Mouse (Mus musculus): ENCODE data around the gene T2.
"Not testable (repeated sequence)": the region's sequence is repeated elsewhere in the genome, so short reads cannot be mapped to it uniquely, and the experiment has no call there.

Gene T2

DNA sequence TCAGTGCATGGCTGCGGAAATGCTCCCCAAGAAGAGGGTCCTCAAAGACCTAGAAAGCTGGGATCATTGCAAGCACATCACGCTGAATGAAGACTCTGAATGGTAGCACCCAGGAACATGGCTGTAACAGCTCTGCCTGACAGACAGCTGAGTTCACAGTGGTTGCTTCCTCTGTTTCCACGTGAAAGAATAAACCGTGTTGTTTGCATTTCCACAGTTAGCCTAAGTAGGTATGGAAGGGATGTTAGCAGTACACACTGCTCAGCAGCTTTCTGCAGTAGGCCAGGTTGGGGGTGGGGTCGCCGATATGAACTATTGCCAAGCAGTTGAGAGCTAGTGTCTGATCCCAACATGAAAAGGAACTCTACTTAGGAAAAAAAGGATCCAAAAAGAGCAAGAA lies at the start of gene T2:
T2 (plus strand) TSS at position 301 of the 400 bp plus-strand sequence.
- DNase-seq (ENCODE audit: extremely low read depth, low read depth) = no peak

DNA sequence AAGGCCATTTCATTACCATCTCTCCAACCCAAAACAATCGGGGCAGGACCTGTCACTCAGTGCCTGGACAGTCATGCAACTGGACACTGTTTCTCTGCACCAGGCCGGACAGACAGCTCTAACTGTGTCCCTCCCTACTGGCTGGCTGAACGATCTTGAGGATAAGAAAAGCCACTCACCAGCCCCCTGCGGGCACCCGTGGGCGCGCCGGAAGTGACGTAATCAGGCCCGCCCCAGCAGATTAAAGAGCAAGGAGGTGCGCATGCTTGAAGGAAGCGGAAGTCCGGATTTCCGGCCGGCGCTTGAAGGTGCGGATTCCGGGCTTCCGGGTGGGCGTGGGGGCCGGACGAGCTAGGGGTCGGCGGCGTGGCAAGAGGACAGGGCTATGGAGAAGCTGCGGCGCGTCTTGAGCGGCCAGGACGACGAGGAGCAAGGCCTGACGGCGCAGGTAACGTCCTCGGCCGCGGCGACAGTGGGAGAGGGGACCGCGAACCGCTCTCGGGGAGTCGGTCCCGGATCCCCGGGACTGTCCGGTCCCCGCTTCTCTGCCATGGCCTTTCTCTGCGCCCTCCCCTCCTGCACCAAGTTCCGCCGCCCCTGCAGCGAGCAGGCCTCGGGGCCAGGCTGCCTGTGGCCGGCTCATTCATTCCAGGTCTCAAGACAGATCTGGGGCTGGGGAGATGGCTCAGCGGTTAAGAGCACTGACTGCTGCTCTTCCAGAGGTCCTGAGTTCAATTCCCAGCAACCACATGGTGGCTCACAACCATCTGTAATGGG lies 44.8 kb upstream of the T2 start, which contains the start of gene Sft2d1:
Sft2d1 (plus strand) TSS at position 265 of the 777 bp plus-strand sequence.
- peak; percentile 83 for DNase-seq (ENCODE audit: extremely low read depth, low read depth)

DNA sequence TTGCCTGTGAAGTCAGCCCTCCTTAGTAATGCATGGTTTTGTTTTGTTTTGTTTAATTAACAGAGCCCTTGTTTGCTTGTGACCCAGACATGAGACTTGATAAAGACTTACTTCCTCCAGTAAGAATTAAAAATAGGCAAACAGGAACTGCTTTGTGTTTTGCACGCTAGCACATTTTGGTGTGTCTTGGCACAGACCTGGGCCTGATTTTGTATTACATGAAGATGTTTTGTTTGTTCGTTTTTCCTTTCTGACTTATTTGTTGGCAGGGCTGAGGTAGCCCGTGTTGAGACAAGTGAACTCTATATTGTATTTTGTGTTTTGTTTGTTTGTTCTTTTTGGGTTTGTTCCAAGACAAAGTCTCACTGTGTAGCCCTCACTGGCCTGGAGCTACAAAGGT lies 44.0 kb upstream of the T2 start:
- DNase-seq (ENCODE audit: extremely low read depth, low read depth) = peak; percentile 30

DNA sequence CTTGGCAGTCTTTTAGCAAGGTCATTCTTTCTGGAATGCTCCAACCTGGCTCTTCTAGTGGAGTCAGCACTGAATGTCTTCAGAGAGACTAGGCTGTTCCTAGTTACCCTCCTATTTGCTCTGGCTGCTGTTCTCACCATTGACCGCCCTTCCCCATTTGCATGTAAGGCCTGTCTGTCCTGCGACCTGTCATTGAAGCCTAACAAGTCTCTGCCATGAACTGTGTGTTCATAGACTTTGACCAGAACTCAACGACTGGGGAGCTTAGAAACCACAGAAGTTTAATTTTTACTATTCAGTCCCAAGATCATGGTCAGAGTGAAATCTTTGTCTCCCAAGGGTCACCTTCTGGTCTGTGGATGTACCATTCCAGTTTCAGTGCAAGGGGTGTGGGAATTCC lies 41.8 kb upstream of the T2 start:
- DNase-seq (ENCODE audit: extremely low read depth, low read depth) = no peak

DNA sequence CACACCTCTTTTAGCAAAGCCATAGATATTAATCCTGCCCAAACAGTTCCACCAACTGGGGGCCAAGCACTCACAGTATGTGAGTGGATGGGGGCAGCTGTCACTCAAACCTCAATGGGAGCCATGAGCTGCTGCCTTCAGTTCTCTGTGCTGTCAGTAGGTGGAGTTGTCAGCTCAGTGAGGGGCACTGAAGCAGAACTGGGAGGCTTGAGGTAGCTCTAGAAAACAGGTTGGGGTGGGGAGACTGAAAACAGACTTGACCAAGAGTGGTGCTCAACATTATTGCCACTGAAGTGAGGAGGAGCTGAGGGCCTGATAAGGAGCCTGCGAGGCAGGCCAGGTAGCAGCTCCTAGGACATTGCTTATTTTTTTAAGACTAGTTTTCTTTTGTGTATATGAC lies 39.5 kb upstream of the T2 start:
- DNase-seq (ENCODE audit: extremely low read depth, low read depth) = no peak

DNA sequence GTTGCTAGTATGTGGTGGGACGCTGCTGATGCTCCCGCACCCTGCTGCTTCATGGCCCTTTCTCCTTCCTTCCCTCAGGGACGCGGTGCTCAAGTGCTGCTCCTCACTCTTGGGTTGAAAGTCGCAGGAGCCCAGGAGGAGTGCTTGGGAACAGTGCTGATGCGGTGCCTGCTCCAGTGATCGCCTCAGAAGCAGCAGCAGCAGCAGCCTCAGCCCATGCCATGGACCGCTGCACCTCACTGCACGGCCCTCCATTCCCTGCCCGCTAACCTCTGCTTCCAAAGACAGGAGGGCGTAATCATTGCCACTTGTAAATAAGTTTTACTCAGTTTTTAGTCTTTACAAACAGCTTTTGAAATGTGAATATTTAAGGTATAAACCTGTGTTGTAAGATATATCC lies 28.9 kb upstream of the T2 start:
- DNase-seq (ENCODE audit: extremely low read depth, low read depth) = not testable (repeated sequence)

DNA sequence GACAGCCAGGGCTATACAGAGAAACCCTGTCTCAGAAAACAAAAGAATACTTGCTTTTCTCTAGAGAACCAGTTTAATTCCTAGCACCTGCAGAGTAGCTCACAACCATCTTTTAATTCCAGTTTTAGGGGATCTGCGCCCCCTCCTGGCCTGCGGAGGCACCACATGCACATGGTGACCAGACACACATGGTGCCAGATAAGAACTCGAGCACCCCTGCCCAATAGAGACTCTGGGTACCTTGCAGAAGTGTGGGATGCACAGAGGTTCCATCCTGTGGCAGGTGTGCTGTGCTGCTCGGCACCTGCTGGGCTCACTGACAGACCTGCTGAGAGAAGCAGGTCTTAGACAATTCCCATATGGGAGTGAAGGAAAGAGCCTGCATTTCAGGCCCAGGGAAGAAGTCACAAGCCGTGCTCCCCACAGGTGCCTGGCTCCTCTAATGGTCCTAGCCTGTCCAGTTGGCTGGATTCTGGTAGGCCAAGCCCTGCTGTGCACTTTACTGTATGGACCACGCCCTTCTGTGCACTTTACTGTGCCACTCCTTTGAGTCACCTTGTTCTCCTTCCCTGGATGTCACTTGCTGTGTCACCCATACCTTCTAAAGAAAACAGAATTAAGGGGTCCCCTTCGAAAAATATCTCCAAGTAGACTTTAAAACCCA lies 27.1 kb upstream of the T2 start:
- DNase-seq (ENCODE audit: extremely low read depth, low read depth) = no peak

DNA sequence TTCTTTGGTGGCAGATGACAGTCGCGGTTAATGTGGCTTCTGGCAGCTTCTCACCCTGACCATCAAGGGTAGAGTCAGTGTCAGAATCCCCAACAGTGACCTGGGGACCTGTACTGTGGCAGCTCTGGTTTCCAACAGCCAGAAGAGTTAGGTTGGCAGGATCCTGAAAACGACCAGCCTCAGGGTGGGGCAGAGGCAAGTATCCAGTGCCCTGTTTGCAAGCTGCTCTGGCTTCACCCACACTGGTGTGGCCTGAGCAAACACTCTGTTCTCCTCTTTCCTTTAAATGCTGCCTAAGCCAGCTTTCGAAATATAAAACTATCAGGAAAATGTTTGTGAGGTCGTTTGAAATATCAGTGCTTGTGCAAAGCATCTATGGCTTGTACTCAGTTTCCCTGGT lies 25.2 kb upstream of the T2 start:
- DNase-seq (ENCODE audit: extremely low read depth, low read depth) = no peak

DNA sequence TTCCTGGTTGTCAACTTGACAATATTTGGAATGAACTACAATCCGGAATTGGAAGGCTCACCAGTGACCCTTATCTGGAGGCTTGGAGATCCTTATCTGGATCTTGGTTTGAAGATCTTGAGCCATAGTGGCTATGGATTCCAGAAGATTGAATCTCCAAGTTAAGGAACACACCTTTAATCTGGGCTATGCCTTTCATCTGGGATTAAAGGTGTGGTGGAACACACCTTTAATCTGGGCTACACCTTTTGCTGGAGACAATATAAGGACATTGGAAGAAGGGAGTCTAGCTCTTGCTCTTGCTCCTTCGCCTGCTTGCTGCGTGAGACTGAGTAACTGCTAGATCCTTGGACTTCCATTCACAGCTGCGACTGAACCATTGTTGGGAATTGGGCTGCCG lies 18.6 kb upstream of the T2 start, which contains the start of gene Prr18:
Prr18 (plus strand) TSS at position 301 of the 400 bp plus-strand sequence.
- DNase-seq (ENCODE audit: extremely low read depth, low read depth) = not testable (repeated sequence)

DNA sequence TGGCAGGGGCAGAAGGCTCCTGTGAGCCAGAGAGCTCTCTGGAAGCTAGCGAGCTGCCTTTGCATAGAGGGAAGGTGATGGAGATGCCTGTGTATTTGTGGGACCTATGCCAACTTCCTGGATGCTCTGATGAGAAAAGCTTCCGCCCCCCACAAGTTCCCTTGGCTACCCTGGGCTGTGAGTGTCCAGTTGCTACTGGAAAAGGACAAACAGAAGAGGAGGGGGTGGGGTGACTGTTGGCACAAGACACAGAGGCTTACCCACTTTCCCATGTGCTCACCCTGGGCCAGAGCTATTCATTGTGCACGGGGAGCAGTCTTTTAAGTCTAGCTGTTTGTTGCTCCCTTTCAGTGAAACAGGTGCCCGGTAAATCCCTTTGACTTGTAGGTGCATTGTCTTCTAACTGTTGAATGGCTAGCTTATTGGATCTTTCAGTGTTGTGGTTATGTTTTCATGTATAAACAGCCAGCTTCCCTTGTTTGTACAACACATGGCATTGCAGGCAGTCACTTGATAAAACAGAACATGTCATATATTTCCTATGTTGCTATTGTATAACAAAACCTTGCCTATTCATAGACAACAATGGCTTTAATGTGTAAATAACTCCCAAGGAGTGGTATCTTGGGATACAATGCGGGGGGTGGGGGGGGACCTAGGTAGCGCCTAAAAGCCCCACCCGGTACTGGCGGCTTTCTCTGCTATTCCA lies 16.0 kb upstream of the T2 start:
- no peak for DNase-seq (ENCODE audit: extremely low read depth, low read depth)

DNA sequence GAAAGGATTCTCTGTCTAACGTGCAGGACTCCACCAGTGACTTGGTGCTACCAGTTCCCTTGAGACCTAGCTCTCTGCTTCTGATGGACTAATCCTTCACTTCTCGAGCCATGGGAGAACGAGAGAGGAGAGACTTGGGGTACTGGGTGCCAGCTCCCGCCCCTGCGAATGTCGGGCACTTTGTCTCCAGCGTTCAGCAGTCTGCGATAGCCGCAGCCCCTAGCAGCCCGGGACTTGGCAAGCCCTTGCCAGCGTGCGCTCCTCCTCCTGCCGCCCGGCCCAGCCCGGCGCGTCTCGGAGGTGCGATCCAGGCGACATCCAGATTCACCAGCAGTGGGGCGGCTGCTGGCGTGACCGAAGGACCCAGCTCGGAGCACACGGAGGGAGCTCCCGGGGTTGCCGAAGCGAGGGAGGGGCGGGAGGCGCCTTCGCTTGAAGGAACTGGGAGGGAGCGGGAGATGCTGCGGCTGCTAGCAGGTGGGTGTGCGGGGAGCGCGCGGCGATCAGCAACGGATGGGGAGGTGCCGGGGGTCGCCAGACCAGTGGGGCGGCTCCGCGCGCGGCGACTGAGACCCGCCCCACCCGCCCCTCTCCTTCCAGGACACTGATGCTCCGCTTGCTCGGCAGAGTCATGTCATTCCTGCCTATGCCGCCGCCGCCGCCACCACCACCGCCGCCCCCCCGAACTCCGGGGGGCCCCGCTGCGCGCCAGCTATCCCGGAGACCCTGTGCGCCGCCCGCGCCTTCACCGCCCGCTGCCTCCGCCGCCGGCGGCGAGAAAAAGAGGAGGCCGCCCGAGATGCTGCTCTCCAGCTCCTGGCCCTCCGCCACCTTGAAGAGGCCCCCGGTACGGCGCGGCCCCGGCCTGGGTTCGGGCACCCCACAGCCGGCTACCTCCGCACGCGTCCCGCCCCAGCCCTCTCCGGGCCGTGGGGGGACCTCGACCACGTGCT lies 15.1 kb upstream of the T2 start:
- DNase-seq (ENCODE audit: extremely low read depth, low read depth) = no peak

DNA sequence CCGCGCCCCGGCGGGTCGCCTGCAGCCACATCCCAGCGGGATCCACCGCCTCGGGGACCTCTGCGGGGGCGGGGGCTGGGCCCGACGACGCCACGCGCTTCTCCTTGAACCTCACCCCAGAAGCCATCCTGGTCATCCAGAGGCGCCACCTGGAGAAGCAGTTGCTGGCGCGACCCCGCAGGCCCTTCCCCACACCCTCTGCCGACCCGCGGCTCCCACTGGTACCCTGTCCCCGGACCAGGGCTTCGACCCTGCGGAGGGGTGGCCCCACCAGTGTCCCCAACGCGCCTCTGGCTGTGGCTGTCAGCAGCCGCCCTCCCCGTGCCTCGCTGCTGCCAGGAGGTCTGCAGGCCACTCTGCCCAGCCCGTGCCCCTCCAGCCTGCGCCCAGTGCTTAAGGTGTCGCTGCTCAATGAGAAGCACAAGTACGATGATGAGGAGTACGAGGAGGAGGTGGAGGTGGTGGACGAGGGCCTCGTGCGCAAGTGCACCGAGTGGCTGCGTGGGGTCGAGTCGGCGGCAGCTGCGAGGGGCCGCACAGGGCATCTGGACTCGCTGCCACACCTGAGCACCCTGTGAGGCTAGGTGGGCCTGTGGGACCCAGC lies 14.3 kb upstream of the T2 start:
- no peak for DNase-seq (ENCODE audit: extremely low read depth, low read depth)

DNA sequence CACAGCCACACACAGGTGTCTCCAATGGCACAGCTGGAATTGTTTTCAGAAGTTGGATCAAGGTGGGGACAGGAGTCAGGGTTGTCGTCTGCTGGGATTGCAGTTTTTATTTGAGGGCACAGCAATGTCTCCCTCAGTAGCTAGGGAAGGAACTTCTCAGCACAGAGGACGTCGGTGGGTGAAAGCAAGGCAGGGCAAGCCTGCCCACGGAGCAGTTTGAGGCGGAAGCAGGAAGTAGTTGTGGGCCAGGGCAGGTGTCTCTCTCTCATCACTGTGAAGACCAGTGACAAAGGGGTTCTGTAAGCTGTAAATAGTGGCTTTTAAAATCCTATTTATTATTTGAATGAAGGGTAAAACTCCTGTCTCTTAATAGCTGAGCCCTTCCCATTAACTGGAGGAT lies 13.1 kb upstream of the T2 start:
- DNase-seq (ENCODE audit: extremely low read depth, low read depth) = no peak

DNA sequence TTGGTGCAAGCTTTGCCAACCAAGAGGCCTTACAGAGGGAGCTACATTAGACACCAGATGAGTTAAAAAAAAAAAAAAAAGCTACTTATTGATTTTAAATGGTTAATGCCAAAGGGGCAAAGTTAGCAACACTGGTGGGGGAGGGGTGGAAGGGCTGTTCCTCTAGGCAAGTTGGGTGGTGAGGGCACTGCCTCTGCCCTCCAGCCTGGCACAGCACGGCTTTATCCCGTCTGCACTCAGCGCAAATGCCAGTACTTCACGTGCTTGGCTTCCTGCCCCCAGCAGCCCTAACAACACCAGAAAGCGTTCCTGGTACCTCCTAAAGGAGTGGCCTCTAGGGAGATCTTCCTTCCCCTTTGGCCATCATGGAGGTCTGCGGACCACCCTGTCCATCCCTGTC lies 12.4 kb upstream of the T2 start:
- no peak for DNase-seq (ENCODE audit: extremely low read depth, low read depth)

DNA sequence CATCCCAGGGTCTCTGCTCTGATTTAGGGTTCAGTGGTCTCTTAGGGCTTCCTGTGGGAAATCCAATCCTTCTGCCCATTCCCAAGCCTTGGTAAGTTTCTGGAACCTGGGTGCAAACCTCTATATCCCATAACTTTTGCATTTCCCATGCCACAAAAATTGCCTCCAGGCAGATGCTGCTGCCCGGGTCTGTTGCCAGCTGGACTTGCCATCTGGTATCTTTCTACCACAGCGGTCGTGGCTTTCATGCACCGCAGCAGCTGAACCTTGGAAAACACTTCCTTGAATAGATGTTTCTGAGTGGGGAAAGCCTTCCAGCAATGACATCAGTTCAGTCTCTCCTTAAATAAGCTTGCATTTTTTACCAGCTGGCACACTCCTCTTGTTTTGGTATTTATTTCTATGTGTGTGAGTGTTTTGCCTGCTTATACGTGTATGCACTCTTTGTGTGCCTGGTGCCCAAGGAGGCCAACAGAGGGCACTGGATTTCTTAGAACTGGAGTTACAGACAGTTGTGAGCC lies 8.0 kb upstream of the T2 start:
- no peak for DNase-seq (ENCODE audit: extremely low read depth, low read depth)

DNA sequence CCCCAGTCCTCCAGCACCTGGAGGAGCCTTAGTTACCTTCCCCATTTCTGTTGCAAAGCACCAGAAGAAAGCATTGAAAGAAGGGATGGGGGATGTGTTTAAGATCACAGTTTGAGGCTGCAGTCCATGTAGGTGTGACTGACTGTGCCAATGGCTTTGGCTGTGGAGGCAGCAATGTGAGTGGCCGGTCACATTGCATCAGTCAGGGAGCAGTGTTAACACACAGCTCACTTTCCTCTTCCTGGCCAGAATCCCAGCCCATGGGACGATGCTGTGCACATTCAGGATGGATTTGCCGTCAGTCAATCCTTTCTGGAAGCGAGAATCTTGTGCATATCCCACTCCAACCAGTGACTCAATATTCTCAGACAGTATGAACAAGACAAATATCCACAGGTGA lies 6.9 kb upstream of the T2 start:
- DNase-seq (ENCODE audit: extremely low read depth, low read depth) = no peak

DNA sequence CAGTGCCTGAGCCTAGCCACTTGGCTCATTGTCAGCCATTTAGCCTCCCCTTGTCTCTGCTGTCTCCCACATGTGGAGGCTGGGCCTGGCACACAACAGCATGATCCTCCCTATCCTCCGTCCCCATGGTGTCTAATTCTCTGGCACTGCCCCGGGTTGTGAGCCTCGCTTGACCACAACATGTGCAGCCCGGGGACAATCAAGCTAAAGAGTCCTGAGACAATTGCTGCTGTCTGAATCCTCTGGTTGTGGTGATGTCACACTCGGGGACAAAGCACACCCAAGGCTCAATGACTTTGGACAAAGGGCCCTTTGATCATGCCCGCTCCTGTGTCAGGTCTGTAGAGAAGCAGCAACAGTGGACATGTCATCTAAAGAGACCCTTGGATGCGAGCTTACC lies 4.7 kb upstream of the T2 start:
- DNase-seq (ENCODE audit: extremely low read depth, low read depth) = no peak

DNA sequence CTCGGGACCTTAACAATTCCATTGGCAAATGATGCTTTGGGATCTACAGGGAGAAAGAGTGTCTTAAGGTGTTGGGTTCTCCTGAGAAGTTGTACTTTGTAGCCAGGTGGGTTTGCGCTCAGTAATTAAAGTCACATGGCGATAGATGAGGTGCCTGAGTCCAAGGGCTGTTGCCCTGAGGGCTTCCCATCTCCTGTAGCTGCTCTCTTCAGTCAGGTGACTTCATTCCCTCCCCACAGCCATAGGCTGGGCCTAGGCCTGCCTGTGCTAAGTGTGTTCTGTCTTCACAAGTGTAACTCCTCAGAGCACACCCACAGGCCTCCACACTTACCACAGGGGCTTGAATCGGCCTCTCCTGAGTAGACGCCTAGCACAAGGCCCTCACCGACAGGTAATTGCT lies 1.7 kb downstream of the T2 start:
- DNase-seq (ENCODE audit: extremely low read depth, low read depth) = no peak

DNA sequence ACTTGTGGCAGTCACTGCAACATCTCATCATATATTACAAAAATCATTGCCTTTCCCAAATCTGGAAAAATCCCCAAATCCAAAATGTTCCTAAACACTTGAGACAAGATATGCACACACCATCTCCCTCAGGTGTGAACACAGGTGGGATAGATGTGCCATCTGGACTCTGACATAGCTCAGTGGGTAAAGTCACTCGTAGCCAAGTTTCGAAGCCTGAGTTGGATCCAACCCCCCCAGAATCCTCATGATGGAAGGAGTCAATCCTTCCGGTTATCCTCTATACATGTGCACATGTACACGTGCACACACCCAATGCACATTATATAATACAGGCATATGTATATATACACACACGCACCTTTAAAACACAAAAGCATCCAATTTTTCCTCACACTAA lies 5.1 kb downstream of the T2 start:
- no peak for DNase-seq (ENCODE audit: extremely low read depth, low read depth)

DNA sequence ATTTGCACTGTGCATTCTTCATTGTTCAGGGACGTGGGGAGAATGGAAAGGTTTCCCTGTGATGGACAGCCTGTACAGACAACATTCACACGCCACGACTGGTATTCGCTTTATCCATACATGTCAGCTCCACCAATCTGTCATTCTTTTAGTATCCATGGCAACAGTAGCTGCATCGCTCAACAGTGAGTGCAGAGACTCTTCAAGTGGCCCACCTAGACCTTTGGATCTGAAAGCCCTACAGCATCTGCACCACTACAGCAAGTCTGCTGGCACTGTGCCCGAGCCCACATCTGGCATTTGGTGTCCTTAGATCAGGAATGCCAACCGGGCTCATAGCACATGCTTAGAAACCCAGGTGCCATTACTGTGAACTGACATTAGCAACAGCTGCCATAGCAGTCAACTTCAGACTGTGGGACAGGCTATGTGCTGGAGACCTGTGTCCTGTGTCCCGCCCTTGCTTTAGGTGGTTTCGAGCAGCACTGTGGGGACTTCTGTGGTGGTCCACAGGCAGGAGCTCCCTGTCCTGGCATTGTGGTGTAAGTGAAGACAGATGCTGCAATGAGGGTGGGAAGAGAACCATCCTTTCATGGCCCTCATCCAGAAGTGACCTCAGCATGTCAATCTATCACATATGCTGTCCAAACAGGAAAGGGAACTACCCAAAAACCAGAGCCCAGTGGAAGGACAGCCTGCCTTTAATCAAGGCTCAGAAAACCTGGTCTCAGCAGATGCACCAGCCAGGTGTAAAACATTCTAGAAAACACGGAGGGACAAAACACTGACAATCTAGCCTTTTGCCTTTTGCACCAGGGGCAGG lies 5.7 kb downstream of the T2 start:
- DNase-seq (ENCODE audit: extremely low read depth, low read depth) = no peak
